Mouse (Mus musculus): ENCODE data around the gene Tmigd3.

Gene Tmigd3

GRCm38 (mm10) chr3:105933926-105934325 is 63.2 kb downstream of the Tmigd3 start:
- DNase-seq (ENCODE audit: low read depth), result no peak

- DNase-seq (ENCODE audit: low read depth), result no peak
These were observed 64.3 kb downstream of the Tmigd3 start for GRCm38 (mm10) chr3:105935033-105935432.

- DNase-seq (ENCODE audit: low read depth), result no peak
These were observed 65.4 kb downstream of the Tmigd3 start for GRCm38 (mm10) chr3:105936111-105936510.

GRCm38 (mm10) chr3:105951348-105951747 is 80.6 kb downstream of the Tmigd3 start:
- no peak for DNase-seq (ENCODE audit: low read depth)

- peak; percentile 23 for DNase-seq (ENCODE audit: low read depth)
These were observed 86.5 kb downstream of the Tmigd3 start for GRCm38 (mm10) chr3:105957235-105957634.

GRCm38 (mm10) chr3:105958204-105958603 is 87.5 kb downstream of the Tmigd3 start:
- DNase-seq (ENCODE audit: low read depth), result no peak

GRCm38 (mm10) chr3:105958974-105959580 is 88.4 kb downstream of the Tmigd3 start, which contains the start of gene Wdr77:
Gene Wdr77 (plus strand): TSS chr3:105959369.
- DNase-seq (ENCODE audit: low read depth), result peak; percentile 100

- no peak for DNase-seq (ENCODE audit: low read depth)
These were observed 88.9 kb downstream of the Tmigd3 start for GRCm38 (mm10) chr3:105959585-105959984.

- DNase-seq (ENCODE audit: low read depth), result no peak
These were observed 89.3 kb downstream of the Tmigd3 start, which contains the start of gene Atp5f1 for GRCm38 (mm10) chr3:105959999-105960398. Gene Atp5f1 (minus strand): TSS chr3:105960099.

- peak; percentile 51 for DNase-seq (ENCODE audit: low read depth)
These were observed 90.0 kb downstream of the Tmigd3 start for GRCm38 (mm10) chr3:105960700-105961099.

- DNase-seq (ENCODE audit: low read depth), result no peak
These were observed 101.2 kb downstream of the Tmigd3 start for GRCm38 (mm10) chr3:105971831-105972446.

GRCm38 (mm10) chr3:105973411-105973810 is 102.7 kb downstream of the Tmigd3 start, which contains the start of gene Ovgp1:
Gene Ovgp1 (plus strand): TSS chr3:105973711.
- no peak for DNase-seq (ENCODE audit: low read depth)
